Mouse (Mus musculus) heart, adult 8-10 months (tissue): ENCODE measurements around the gene Prkd2. TPM values are rescaled to one million over a fixed set of nuclear protein-coding genes. Genes with fewer than 3 reads are reported as not detected.
A peak's percentile ranks its signal among the peaks of the same experiment; 100 is the strongest.

Experiments
- DNase-seq: peaks from one replicate; pipeline ENCODE4 v3.0.0; 2022; ENCODE audit warnings: low spot score
- total RNA-seq, 4 experiments: library from RNA; stranded (reverse); gene quantifications; 2 replicates each; pipeline ENCODE4 v1.2.4; 2022

Gene Prkd2
- 10 to 100 TPM; 13.1 to 16.7 (median 14.8) TPM for total RNA-seq

GRCm38 (mm10) chr7:16842645-16843063 is at the start of gene Prkd2:
Gene Prkd2 (plus strand): TSS chr7:16842902.
- DNase-seq = peak; percentile 96

GRCm38 (mm10) chr7:16793010-16793725 is 49.5 kb upstream of the Prkd2 start:
- DNase-seq = no peak

GRCm38 (mm10) chr7:16794886-16795285 is 47.8 kb upstream of the Prkd2 start:
- DNase-seq = no peak

GRCm38 (mm10) chr7:16804409-16805028 is 38.2 kb upstream of the Prkd2 start:
- no peak for DNase-seq

- DNase-seq = no peak
Measured at GRCm38 (mm10) chr7:16807936-16808335, 34.8 kb upstream of the Prkd2 start.

- DNase-seq = no peak
Measured at GRCm38 (mm10) chr7:16808647-16809046, 34.1 kb upstream of the Prkd2 start.

GRCm38 (mm10) chr7:16809739-16810138 is 33.0 kb upstream of the Prkd2 start:
- peak; percentile 74 for DNase-seq

- no peak for DNase-seq
Measured at GRCm38 (mm10) chr7:16810399-16810919, 32.2 kb upstream of the Prkd2 start.

GRCm38 (mm10) chr7:16810920-16811648 is 31.6 kb upstream of the Prkd2 start:
- DNase-seq = no peak

GRCm38 (mm10) chr7:16811649-16812070 is 31.0 kb upstream of the Prkd2 start:
- no peak for DNase-seq

- DNase-seq = no peak
Measured at GRCm38 (mm10) chr7:16812505-16812904, 30.2 kb upstream of the Prkd2 start.

- DNase-seq = no peak
Measured at GRCm38 (mm10) chr7:16815351-16815941, 27.3 kb upstream of the Prkd2 start, which contains the start of gene Strn4. Gene Strn4 (plus strand): TSS chr7:16815889.

- DNase-seq = peak; percentile 53
Measured at GRCm38 (mm10) chr7:16816078-16816474, 26.6 kb upstream of the Prkd2 start.

GRCm38 (mm10) chr7:16816475-16817122 is 26.1 kb upstream of the Prkd2 start, which contains the start of gene Fkrp:
Gene Fkrp (minus strand): TSS chr7:16816732.
- DNase-seq = peak; percentile 40

- no peak for DNase-seq
Measured at GRCm38 (mm10) chr7:16817693-16818092, 25.0 kb upstream of the Prkd2 start.

- DNase-seq = no peak
Measured at GRCm38 (mm10) chr7:16819794-16820193, 22.9 kb upstream of the Prkd2 start.

GRCm38 (mm10) chr7:16820271-16820763 is 22.4 kb upstream of the Prkd2 start:
- DNase-seq = no peak

GRCm38 (mm10) chr7:16821091-16821490 is 21.6 kb upstream of the Prkd2 start:
- no peak for DNase-seq

GRCm38 (mm10) chr7:16821669-16822101 is 21.0 kb upstream of the Prkd2 start:
- no peak for DNase-seq

GRCm38 (mm10) chr7:16823734-16824133 is 19.0 kb upstream of the Prkd2 start:
- peak; percentile 62 for DNase-seq

GRCm38 (mm10) chr7:16825785-16826184 is 16.9 kb upstream of the Prkd2 start:
- no peak for DNase-seq
